Mouse (Mus musculus) megakaryocyte-erythroid progenitor cell, adult 5-6 weeks (primary cell): Measurements from ENCODE around the gene Fam83e. TPM values are rescaled to one million over a fixed set of nuclear protein-coding genes. Genes with fewer than 3 reads are reported as not detected.

ENCODE experiments used
- ATAC-seq: replicated peaks from 2 replicates; pipeline ENCODE4 v1.8.0; 2016; ENCODE audit warnings: mild to moderate bottlenecking, inconsistent platforms; ENCODE audit not compliant: severe bottlenecking, poor library complexity, low FRiP score, low TSS enrichment
- total RNA-seq, 2 experiments: library from RNA; stranded (forward) in 1 of 2; stranded (reverse) in 1 of 2; fragments of 200-1000, 215-1000 nt in 1 of 2; fragments of >200 nt in 1 of 2; fragmentation: Nextera tagmentation in 1 of 2; gene quantifications; 2 replicates each; pipeline ENCODE4 v1.2.3; 2014 to 2017

The Fam83e gene
- total RNA-seq, 2 experiments from 2014 or later: 1.1 to 2.9 TPM

DNA sequence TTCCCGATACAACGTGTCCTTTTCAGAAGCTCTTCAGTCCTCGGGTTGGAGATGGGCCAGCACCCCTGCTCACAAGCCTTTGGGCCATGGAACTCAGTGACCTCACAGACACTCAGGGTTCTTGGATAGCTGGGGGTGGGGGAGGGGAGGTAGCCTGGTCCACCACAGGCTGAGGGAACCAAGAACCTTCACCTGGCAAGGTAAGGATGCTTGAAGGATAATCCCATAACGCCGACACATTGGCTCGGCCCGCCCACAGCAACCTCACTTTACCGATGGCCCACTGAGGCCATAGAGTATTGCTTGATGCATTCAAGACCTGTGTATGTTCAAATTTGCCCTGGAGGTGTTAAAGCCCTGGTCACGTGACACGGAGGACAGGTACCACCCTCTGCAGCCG is 4.7 kb downstream of the Fam83e start, which contains the start of gene Spaca4:
Gene Spaca4, minus strand, starts transcription at position 101 of the 400 bp plus-strand sequence.
- ATAC-seq: no peak

- no peak for ATAC-seq
Observed at GRCm38 (mm10) chr7:45726419-45726818, 5.4 kb downstream of the Fam83e start.

DNA sequence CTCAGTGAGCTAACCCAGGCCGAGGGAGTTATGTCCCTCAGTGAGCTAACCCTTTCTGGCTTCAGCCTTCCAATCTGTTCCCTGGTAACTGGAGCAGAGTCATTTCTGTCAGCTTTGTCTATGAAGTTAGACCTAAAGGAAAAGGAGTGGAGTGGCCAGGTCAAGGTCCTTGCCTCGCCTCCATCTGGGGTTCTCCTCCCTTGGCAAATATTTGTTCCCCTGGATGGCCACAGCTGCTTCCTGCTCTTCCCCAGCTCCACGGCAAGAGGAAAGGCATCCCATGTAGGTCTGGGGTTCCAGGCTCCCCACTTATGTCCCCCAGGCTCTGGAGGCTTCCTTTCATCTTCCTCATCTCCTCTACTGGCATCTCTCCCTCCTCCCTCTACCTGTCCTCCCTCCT is 6.6 kb downstream of the Fam83e start:
- no peak for ATAC-seq

DNA sequence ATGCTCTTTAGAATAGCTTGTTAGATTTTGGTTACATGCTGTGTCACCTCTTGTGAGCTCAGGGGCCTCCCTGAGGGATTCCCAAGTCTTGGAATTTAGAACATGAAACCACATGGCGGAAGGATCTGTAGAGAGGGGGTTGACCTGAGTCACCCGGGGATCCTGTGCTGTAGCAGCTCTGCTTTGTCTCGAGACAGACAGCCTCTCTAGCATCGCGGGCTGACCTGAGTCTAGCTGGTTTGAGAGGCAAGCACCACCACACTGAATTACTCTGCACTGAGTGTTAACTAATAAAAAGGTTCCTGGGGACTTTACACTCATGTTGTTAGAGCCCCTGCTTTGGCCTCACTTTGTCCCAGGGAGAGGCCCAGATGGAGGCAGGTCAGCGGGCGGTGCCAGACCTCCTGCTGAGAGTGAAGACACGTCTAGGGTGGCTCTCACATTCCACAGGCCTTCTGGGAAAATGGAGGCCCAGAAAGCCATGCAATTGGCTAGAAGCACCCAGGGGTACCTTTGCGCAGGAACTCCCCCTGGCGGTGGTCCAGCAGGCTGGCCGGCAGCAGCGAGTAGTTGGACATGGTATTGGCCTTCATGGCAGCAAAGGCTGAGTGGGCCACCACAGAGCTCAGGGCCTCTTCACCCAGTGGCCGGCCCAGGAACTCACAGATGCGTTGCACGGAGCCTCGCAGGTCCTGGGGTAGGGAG is 9.9 kb downstream of the Fam83e start:
- ATAC-seq: peak; percentile 30

DNA sequence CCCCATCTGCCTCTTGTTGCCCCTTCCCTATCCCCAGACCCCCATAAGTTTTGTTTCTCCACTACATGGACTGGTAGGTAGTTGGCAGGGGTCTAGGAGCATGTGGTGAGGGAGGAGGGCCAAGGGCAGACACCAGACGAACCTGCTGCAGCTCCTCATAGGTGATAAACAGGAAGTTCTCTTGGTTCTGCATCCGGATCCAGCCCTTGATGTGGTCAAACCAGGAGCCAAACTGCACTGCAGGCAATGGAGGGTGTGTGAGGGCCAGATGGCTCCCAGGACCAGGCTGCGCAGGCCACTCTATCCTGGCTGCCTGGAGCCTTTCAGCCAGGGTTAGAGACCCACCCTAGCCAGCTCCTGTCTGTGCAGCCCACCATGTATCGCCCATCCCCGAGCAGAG is 12.5 kb downstream of the Fam83e start:
- ATAC-seq: no peak

DNA sequence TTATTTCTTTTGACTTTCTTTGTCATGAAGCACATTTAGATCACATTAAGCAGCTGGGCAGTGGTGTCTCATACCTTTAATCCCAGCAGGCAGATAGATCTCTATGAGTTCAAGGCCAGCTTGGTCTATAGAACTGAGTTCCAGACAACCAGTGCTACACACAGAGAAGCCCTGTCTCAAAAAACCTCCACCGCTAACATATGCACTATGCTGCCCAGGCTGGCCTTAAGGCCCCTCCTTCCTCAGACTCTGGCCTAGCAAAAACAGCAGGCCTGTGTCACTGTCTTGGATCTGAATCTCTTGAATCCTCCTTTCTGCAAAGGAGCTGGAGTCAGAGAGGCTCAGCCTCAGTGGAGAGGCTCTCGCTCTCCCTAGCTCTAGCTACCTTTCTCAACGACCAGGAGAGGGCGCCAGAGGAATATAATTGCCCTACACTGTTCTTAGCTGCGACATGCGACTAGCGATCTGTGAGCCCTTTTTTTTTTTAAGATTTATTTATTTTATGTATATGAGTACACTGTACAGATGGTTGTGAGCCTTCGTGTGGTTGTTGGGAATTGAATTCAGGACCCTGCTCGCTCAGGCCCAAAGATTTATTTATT is 18.3 kb downstream of the Fam83e start:
- ATAC-seq: peak; percentile 76

- no peak for ATAC-seq
Observed at GRCm38 (mm10) chr7:45739820-45740219, 18.8 kb downstream of the Fam83e start.

DNA sequence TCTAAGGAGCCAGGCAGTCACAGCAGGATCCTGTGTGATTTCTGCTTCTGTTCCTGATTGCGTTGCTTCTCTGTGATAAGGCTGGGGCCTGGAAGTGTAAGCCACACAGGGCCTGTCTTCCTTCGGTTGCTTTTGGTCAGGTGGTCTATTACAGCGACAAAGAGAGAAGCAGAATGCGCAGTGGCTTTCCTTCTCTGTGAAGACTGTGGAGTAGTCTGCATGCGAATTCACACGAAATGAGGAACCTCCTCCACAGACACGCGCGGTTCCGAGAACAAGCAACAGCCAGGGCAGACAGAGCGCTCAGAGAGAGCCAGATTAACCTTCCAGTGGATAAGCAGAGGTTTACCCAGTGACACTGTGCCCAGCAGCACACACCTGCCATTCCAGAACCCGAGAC is 20.3 kb downstream of the Fam83e start:
- ATAC-seq: no peak

GRCm38 (mm10) chr7:45741777-45742176 is 20.8 kb downstream of the Fam83e start:
- peak; percentile 75 for ATAC-seq

DNA sequence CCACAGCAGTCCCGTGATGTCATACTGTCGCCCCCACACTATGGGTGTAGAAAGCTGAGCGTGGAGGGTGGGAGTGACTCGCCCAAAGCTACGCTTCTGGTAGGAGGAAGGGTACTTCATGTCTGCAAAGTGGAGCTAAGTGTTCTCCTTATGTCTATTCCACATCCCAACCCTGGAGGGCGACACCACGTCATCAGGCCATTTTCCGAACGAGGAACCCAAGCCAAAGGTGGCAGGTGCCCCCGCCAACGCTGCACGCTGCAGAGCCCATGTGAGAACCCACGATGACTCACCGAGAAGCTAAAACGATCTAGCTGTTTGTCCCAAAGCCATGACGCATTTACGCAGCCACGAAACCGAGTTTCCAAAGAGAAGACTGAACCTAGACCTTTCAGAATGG is 21.3 kb downstream of the Fam83e start:
- ATAC-seq: no peak

- ATAC-seq: no peak
Observed at GRCm38 (mm10) chr7:45744387-45744786, 23.4 kb downstream of the Fam83e start.

DNA sequence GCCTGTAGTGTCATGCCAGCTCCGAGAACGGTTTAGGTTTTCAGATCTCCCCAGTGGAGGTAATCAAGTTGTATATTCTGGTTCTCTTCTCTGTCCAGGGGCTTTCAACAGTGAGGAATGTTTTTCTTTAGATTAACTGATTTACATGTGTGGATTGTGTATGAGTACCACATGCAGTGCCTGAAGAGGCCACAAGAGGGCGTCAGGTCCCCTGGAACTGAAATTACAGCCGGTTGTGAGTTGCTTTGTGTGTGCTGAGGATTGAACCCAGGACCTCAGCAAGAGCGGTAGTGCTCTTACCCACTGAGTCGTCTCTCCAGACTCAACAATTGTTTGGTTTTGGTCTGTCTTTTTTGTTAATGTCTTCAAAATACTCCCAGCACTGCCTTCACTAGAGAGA is 25.5 kb downstream of the Fam83e start:
- no peak for ATAC-seq

- ATAC-seq: no peak
Observed at GRCm38 (mm10) chr7:45747450-45747849, 26.4 kb downstream of the Fam83e start.

DNA sequence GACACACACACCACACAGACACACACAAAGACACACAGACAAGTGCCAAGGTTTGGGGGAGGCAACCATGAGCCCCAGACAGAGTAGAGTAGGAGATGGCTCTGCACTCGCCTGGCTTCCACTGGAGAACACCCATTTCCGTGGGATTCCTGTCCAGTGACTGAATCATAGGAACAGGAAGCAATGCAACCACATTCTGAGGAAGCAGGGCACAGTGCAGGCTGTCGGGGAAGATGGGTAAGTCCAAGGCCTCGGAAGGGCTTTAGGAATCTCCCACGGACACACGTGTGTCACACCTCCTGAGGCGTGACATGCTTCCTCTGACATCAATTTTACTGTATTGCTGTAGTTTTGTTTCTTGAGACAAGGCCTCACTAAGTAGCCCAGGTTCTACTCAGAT is 27.1 kb downstream of the Fam83e start:
- no peak for ATAC-seq

- no peak for ATAC-seq
Observed at GRCm38 (mm10) chr7:45749401-45749800, 28.4 kb downstream of the Fam83e start.

DNA sequence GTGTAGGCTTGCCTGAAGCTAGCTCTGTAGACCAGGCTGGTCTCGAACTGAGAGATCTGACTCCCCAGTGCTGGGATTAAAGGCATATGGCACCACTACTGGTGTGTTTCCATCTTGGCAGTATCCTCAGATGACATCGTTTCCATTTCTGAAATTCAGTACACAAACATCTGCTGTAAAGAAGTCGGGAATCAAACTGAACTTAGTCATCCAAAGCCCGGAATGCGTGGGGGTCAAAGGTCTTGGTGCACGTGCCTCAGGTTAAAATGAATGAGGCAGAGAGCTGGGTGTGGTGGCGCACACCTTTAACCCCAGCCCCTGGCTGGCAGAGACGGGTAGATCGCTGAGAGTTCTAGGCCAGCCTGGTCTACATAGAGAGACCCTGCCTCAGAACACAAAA is 29.1 kb downstream of the Fam83e start:
- ATAC-seq: no peak

GRCm38 (mm10) chr7:45755703-45756102 is 34.7 kb downstream of the Fam83e start:
- no peak for ATAC-seq

DNA sequence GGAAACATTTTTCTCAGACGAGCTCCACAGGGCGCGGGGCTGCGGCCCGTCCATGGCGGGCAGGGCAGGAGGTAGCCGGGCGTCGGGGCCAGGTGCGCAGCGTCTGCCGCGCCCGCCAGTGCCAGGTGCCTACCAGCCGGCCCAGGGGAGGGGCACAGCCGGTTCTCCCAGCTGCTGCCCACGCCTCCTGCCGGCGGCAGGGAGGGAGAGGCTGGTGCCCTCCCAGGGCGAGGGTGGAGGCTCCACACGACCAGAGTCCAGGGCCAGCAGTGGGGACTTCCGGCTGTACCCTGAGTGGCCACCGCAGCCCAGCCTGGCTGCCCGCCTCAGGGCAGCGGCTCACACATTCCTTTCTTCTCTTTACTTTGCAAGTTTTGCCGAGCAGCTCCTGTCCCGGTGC is 38.4 kb downstream of the Fam83e start:
- no peak for ATAC-seq

- ATAC-seq: no peak
Observed at GRCm38 (mm10) chr7:45760151-45760550, 39.1 kb downstream of the Fam83e start.

DNA sequence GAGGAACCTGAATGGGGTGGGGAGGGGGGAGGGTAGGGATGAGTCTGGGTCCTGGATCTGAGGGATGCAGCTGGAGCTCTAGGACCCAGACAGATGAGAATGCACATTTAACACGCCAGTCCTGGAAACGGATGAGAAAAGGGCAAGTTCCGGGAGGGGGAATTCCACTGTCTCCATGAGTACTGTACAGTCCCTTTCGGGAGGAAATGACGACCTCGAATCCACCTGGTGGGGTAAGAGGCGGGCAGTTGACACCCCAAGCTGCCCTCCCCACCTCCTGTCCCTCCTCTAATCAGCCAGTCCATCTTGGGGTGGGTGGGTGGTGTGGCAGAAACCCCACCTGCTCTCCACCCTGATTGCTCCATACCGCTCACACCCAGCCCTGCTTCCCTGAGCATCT is 45.0 kb downstream of the Fam83e start:
- ATAC-seq: no peak

DNA sequence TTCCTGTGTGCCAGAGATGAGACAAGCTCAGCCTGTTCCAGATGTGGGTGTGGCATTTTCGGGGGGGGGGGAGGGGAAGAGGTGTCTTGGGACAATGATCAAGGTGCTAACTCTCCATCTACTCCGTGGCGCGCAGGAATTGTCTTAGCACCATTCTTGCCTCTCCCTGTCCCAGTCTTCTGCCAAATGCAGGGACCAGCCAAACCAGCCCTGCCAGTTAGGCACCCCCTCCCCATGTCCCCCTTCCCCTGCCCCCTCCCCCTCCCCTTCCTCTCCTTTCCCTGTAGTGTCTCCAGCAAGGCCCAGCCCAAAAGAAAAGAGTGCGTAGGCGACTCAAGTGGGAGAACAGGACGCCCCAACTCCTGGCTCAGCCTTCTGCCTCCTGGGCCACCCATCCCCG is 45.8 kb downstream of the Fam83e start:
- ATAC-seq: no peak
